Mouse (Mus musculus) thymus, postnatal 4 days (tissue): ENCODE data around the gene Olfr1417.
"Not testable (repeated sequence)": the region's sequence is repeated elsewhere in the genome, so short reads cannot be mapped to it uniquely, and the experiment has no call there.

Experiments used
- DNase-seq: peaks from one replicate; pipeline ENCODE4 v3.0.0; 2021

The Olfr1417 gene

GRCm38 (mm10) chr19:11839119-11839518, at the start of gene Olfr1417:
TSS of gene Olfr1417 (minus strand) at chr19:11839219.
- DNase-seq: no peak

DNA sequence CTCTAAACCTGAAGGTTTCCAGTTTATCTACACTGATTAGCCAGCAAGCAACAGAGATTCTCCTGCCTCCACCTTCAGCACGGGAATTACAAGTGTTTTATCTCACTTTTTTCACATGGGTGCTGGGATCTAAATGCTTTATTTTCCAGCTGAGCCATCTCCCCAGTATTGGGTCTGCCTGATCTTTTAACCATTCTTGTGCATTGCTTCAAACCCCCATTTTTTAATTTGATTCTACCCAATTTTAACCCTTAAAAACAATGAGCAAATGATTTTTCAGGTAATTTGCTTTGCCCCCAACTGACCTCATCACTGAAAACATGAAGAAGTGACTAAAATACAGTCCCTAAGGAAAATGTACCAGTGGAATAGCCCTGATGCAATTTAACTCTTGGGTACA, 47.2 kb upstream of the Olfr1417 start, which contains the start of gene Olfr1420:
Gene Olfr1420 (plus strand): TSS at position 301 of the 400 bp plus-strand sequence.
- DNase-seq: no peak

DNA sequence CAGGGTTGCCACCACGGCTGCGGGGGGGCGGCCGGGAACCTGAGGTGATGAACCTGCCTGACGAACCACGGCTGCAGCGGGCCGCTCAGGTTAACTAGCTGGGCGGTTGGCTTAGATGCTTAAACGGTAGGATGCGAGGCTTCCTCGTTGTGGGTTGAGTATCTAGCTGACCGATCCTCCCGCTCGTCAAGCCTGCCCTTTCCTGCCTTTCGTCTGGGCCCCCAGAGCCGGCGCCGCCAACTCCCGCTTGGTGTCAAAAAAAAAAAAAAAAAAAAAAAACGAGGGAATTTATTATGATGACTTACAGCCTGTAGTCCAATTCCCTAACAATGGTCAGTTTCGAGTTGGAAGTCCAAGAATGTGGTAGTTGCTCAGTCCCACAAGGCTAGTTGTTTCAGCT, 39.4 kb upstream of the Olfr1417 start:
- DNase-seq: not testable (repeated sequence)

DNA sequence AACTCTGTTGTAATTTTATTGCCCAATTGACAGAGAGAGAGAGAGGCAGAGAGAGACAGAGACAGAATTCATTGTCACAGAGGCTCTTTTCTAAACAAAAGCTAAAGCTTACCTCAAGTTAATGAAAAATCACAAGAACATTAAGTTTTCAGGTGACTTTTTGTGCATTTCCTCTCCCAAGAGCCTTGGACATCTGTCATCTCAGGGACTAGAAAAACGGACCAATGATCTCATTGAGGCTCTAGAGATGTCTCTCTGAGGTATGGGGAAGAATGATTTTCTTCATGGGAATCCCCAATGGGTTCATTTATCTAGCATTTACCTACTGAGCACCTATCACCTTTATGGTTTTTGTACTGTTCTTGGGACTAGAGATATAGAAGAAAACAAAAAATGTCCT, 36.0 kb upstream of the Olfr1417 start, which contains the start of gene Olfr1419:
Gene Olfr1419 (minus strand): TSS at position 101 of the 400 bp plus-strand sequence.
- DNase-seq: no peak

GRCm38 (mm10) chr19:11867837-11868236, 28.8 kb upstream of the Olfr1417 start:
- DNase-seq: no peak

GRCm38 (mm10) chr19:11860966-11861365, 21.9 kb upstream of the Olfr1417 start, which contains the start of gene Olfr1418:
TSS of gene Olfr1418 (minus strand) at chr19:11861066.
- no peak for DNase-seq

DNA sequence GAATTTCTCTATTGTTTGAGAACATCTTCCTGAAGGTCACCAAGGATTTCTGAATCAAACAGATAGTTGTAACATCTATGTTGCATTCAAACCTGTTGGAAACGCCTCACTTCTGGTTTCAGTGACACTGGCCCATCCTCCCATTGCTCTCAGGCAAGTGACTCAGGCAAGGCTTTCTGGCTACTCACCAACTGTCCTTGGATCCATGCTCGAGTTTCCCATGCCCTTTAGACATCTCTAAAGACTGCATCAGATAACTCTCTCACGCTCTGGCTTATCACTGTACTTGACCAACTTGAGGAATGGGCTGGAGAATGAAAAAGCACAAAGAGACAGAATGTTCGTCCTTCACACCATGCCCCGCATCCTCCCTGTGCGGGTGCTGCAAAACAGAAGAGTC, 17.5 kb upstream of the Olfr1417 start:
- no peak for DNase-seq

GRCm38 (mm10) chr19:11854821-11855220, 15.8 kb upstream of the Olfr1417 start:
- DNase-seq: no peak

- DNase-seq: no peak
Observed at GRCm38 (mm10) chr19:11852652-11853051, 13.6 kb upstream of the Olfr1417 start.

DNA sequence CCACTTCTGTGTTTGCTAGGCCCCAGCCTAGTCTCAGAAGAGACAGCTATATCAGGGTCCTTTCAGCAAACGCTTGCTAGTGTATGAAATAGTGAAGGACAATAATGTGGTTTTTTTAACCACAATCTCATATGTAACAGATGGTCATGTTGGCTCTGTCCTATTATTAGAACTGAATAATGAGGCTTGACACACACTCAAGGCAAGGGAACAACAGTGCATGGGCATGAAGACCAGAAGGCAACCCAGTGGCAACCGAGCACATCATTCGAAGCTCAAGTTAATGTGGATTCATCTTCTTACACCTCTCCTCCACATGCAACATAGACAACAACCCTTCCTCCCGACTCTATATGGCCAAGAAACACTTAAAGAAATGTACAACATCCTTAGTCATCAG, 7.3 kb upstream of the Olfr1417 start:
- no peak for DNase-seq

DNA sequence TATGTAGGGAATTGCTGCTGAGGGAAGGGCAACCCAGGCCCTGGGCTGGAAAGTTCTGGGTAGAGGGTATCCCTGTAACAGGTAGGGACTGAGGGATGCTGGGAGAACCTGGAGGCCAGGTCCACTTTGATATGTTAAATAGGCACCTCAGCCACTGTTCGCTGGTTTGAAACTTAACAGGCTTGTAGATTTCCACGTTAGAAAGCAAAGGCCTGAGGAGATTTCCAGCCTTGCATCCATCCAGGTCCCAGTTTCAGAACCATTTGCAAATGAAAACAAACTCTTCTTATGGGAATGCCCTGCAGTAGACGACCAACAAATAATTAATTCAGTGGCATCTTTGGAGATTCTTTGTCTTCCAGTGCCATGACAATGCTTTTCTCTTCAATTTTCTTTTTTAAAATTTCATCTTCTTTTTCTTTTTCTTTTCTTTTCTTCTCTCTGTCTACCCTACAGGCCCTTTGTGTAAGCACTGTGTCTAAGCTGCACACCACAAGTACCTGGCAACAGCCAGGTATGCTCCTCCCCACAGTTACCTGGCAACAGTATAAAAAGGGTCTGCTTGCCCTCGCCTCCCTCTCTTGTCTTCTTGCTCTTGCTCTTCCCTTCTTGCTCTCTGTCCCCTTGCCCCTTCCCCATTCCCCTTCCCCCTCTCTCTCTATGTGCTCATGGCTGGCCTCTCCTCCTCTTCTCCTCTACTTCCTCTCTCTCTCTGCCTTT, 15.5 kb downstream of the Olfr1417 start:
- no peak for DNase-seq

GRCm38 (mm10) chr19:11820211-11820610, 18.8 kb downstream of the Olfr1417 start:
- no peak for DNase-seq

GRCm38 (mm10) chr19:11819800-11820199, 19.2 kb downstream of the Olfr1417 start:
- DNase-seq: peak; percentile 88

- no peak for DNase-seq
Observed at GRCm38 (mm10) chr19:11819143-11819700, 19.8 kb downstream of the Olfr1417 start, which contains the start of gene Stx3. TSS of gene Stx3 (minus strand) at chr19:11819403.

DNA sequence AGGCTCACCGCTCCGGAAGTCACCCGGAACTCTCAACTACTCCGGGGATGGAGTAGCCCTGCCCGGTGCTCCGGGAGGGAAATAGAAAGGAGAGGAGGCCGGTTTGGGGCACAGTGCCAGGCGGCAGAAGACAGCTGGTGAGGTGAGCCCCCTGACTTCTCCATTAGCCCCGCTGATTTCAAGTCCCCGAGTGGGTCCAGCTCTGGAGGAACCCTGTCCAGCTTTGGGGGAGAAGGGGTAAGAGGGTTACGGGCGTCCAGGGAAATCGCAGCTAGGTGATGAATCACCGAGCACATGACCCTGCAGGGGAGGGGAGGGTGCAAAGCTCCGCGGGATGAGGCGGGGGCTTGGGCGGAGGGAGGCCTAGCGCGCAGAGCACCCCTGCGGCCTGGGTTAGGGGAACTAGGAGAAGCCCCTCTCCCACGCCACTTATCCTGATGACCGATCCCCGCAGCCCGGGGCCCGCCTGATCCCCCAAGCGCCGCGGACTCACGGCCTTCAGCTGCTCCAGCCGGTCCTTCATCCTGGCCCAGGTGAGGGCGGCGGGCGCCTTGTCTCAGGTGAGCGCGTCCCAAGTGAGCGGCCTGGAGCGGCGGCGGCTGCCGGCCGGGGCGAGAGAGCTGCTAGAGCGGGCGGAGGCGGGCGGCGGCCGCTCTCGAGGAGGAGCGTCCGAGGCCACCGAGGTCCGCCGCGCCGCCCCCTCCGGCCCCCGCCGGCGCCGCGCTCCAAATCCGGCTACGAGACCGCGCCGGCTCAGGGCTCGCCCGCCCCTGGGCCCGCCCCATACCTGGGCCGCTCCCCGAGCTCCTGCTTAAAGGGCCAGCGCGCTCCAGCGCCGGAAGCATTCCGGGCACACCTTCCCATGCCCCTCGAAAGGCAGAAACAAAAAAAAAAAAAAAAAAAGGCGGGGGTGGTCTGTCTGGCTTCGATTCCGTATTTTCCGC, 20.5 kb downstream of the Olfr1417 start:
- DNase-seq: peak; percentile 48

- DNase-seq: no peak
Observed at GRCm38 (mm10) chr19:11817586-11817985, 21.4 kb downstream of the Olfr1417 start.

DNA sequence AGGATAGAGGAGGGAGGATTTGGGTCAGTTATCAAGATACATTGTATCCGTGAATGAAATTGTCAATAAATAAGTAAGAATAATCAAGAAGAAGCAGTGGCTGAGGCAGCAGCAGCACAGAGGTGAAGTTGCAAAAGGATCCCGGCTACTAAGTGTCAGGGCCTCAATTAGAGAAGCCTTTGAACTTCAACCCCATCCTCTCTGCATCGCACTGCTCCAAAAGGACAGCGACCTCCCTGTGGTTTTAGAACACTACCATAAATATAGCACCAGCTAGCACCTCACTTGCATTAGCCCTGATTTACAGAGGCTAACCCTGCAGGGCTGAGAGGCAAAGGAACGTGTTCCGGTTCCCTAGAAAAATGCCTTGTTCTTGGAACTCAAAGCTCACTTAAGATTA, 22.3 kb downstream of the Olfr1417 start:
- no peak for DNase-seq

DNA sequence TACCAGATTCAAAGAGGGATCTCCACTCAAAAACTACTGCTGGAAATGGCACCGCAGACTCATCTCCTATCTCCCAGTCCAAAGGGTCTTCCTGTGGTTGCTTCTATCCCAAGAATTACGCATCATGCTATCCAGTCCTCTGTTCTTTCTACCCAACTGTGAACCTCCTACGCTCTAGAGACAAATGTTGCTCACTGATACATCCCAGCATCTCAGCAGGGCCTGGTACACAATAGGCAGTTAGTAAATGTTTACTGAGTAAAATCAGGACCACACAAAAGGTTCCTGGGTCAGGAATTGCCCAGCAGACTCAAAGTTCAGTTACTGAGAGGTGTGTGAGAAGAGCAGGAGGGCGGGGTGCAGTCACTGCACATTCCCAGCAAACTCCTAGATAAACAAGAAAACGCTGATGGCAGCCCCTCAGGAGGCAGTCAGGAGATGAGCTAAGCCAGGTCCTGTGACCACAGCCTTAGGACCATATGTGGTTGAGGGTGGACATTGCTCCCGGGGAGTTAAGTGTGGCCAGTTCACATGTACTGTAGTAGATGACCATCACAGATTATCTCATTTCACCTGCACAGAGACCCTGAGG, 24.2 kb downstream of the Olfr1417 start:
- DNase-seq: no peak

DNA sequence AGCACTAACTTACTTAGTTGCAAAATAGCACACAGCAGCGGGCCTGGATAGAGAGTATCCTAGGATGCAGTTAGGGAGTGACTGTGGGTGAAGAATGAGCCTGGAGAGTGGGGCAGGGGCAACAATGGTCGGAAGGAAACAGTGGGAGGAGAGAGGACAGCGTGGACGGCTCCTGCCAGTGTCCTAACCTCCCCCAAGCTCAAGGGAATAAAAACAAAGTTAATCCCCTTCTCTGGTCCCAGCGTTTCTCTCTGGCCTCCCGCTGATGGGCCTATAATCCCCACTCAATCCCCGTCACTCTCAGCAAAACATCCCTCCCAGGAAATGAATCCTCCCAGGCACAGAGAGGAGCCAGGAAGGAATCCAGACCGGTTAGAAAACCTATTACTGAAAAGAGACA, 25.4 kb downstream of the Olfr1417 start:
- no peak for DNase-seq

- no peak for DNase-seq
Observed at GRCm38 (mm10) chr19:11813136-11813535, 25.9 kb downstream of the Olfr1417 start.

DNA sequence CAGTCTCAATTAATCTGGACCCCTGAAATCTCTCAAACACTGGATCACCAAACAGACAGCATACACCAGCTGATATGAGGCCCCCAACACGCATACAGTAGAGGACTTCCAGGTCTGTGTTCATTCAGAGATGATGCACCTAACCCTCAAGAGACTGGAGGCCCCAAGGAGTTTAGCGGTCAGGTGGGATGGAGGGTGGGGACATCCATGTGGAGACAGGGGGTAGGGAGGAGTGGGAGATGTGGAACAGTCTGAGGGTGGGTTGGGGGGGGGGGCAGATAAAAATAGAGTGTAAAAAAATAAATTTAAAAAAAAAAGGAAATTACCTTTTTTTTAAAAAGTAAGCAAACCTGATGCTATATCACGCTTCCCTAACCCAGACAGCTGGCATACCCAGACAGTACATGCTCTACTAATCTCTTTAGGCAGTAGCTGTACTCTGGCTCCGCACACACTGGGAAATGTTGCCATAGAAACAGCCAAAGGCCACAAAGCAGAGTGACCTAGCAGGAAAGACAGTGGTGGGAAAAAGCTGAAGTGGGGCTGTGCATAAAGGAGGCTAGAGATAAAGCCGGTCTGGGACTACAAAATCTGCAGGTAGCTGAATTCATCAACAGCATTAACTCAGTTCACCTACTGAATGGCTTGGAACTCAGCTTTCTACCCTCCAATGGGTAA, 27.2 kb downstream of the Olfr1417 start:
- DNase-seq: no peak

GRCm38 (mm10) chr19:11810856-11811255, 28.2 kb downstream of the Olfr1417 start:
- DNase-seq: no peak
